ENCODE assay signal across 21 mouse cellular contexts in the genomic region with DNA sequence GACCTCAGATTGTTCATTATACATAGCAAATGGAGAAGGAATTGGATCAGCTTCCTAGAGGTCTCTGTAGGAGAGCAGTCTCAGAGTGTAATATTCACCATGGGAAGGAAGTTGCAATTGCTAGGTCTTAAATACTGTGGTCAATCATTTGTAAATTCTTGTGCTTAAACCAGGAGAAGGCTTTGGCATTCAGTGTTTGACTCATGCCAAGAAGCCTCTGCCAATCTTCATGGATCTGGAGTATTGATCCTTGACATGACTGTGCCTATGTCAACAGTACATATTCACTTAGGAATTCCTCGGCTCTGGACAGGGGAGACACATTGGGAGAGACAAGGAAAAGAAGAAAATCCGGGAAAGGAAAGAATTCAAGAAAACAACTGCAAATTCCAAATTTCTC.
DNase-seq lines count a peak whose midpoint lies in the region; ATAC-seq and TF ChIP-seq lines count a peak whose summit lies in the region.
"Had no signal": no experiment of that assay in that cellular context is flagged by ENCODE, and none has a peak within 500 bp of the region (broad histone marks: within the 10 kb centered on the region; RNA-seq: fewer than 3 reads in every experiment).

No protein-coding gene starts in this region.

- DNase-seq in kidney, adult 9 months = peak; percentile 19
- no peak for DNase-seq in kidney, adult 11 months
- peak; percentile 11 for DNase-seq in 416B (ENCODE audit: low read depth)
- peak; percentile 42 for DNase-seq in Patski (ENCODE audit: low read depth, low spot score)
- DNase-seq in cerebellum, adult 11-12 months = no peak
- DNase-seq in ovary, postnatal 10 days (ENCODE audit: low spot score) = no peak
- DNase-seq: adrenal gland, adult 2 months; adrenal gland, postnatal 10 days; adrenal gland, postnatal 25 days; B cell, adult 2 months; cerebellum, adult 11 months; cerebellum, adult 2 months; cerebellum, adult 9-10 months; cerebellum, postnatal 10 days; cerebellum, postnatal 25 days had no signal

- POLR2A ChIA-PET in Patski (lab: Charles Lee) = interaction anchor here (0.5 to 0.7 kb wide), 3 partner anchors 37 to 697 kb away, joined by 3 to 4 read pairs (median 3); no protein-coding TSS in a partner anchor

- TF ChIP-seq CTCF in Patski (IDR thresholded peaks at IDR 0.05) = no peak

- peak; percentile 97 for ATAC-seq in Patski
- ATAC-seq: CD4-positive, CD25-positive, alpha-beta regulatory T cell, adult 4 months; forebrain, embryonic 14.5 days; forebrain, embryonic 16.5 days had no signal

- CTCF ChIA-PET in Patski (lab: Charles Lee) = interaction anchor here (0.8 kb wide), 1 partner anchor 34 kb away, joined by 3 read pairs; no protein-coding TSS in a partner anchor

- H3K27me3 ChIP-seq in Patski = no peaks in the 10 kb centered on the region
- H3K27me3 ChIP-seq: CH12.LX; embryonic facial prominence, embryonic 12.5 days; forebrain, embryonic 12.5 days had no signal

- in situ Hi-C loops in Patski (cut with MboI; ENCODE audit: low pct_unique_long_range_greater_than_20kb) = no loop called here

Comparison
In these comparisons a context has a peak if more than half of its experiments do, and no peak if none do; other contexts are left out.
1. DNase-seq: peak in kidney, adult 9 months (single experiment), 416B (single experiment) and Patski (single experiment); none in kidney, adult 11 months (single experiment), cerebellum, adult 11-12 months (single experiment) and ovary, postnatal 10 days (single experiment).